Mouse (Mus musculus) heart, postnatal 0 days (tissue): Measurements from ENCODE around the gene Erlin1.

Experiments used
- CTCF ChIP-seq: IDR thresholded peaks from 2 replicates; pipeline ENCODE4 v1.5.1; 2016; ENCODE audit warnings: antibody characterized with exemption, control low read depth, low read depth
- EP300 ChIP-seq: IDR thresholded peaks from 2 replicates; pipeline ENCODE4 v1.6.1; 2016; ENCODE audit warnings: antibody characterized with exemption, low read depth

- no peak for TF ChIP-seq CTCF
- no peak for TF ChIP-seq EP300
These were observed 49.8 kb downstream of the Erlin1 start for GRCm38 (mm10) chr19:44019739-44020138.
